ENCODE assay signal across 19 mouse cellular contexts in genomic region chr7:122297627-122298026, GRCm38 (mm10). TPM values are rescaled to one million over a fixed set of nuclear protein-coding genes. Genes with fewer than 3 reads are reported as not detected.
DNase-seq lines count a peak whose midpoint lies in the region; ATAC-seq and TF ChIP-seq lines count a peak whose summit lies in the region.
"Had no signal": no experiment of that assay in that cellular context is flagged by ENCODE, and none has a peak within 500 bp of the region (broad histone marks: within the 10 kb centered on the region; RNA-seq: fewer than 3 reads in every experiment).

No protein-coding gene starts in this region.

- no peak overlapping the region for H3K27ac ChIP-seq in testis, adult 2 months (ENCODE audit: control insufficient read depth, insufficient read depth, low read depth, low read length)
- H3K27ac ChIP-seq: embryonic facial prominence, embryonic 12.5 days; forebrain, embryonic 10.5 days; gastrocnemius, adult 2 months; heart, adult 2 months; hindbrain, postnatal 0 days; kidney, embryonic 15.5 days; limb, embryonic 12.5 days; neural tube, embryonic 12.5 days; stomach, embryonic 15.5 days had no signal

- no peaks in the 10 kb centered on the region for H3K27me3 ChIP-seq in testis, adult 2 months (ENCODE audit: control insufficient read depth, insufficient read depth, low read length)
- H3K27me3 ChIP-seq: embryonic facial prominence, embryonic 12.5 days; kidney, embryonic 15.5 days; limb, embryonic 12.5 days; neural tube, embryonic 12.5 days; stomach, embryonic 15.5 days had no signal

- ATAC-seq in granulocyte monocyte progenitor cell, adult 5-6 weeks (replicated peaks; ENCODE audit: poor library complexity, severe bottlenecking): peak; percentile 81
- ATAC-seq: hindbrain, postnatal 0 days had no signal

- H3K4me1 ChIP-seq in testis, adult 2 months (ENCODE audit: control insufficient read depth, insufficient read depth, low read length): no peaks in the 10 kb centered on the region
- H3K4me1 ChIP-seq: embryonic facial prominence, embryonic 12.5 days; kidney, embryonic 15.5 days; limb, embryonic 12.5 days; neural tube, embryonic 12.5 days; stomach, embryonic 15.5 days had no signal

- peak; percentile 8 for DNase-seq in cerebellum, adult 11 months
- DNase-seq in cerebellum, postnatal 14 days: no peak
- no peak for DNase-seq in testis, postnatal 10 days (ENCODE audit: low spot score)
- no peak for DNase-seq in thymus, adult 18-20 months
- no peak for DNase-seq in adipocyte (ENCODE audit: low spot score)
- DNase-seq in left cerebral cortex, adult 8-10 months (ENCODE audit: low spot score in 2 of 2): no peak
- DNase-seq: gastrocnemius, adult 2 months; heart, adult 2 months; lung, postnatal 4 days; thymus, postnatal 4 days had no signal

- no peaks in the 10 kb centered on the region for H3K36me3 ChIP-seq in testis, adult 2 months (ENCODE audit: control insufficient read depth, insufficient read depth, low read length)
- H3K36me3 ChIP-seq: embryonic facial prominence, embryonic 12.5 days; forebrain, embryonic 10.5 days; kidney, embryonic 15.5 days; limb, embryonic 12.5 days; neural tube, embryonic 12.5 days; stomach, embryonic 15.5 days had no signal

- TF ChIP-seq POLR2A in testis, adult 2 months (IDR thresholded peaks at IDR 0.05; ENCODE audit: control insufficient read depth, low read depth, low read length): no peak

- H3K4me3 ChIP-seq in testis, adult 2 months (ENCODE audit: control insufficient read depth, low read depth, low read length): peak overlapping the region; percentile 11; the same call in 1 of the 2 replicates
- H3K4me3 ChIP-seq: embryonic facial prominence, embryonic 12.5 days; forebrain, embryonic 10.5 days; gastrocnemius, adult 2 months; heart, adult 2 months; kidney, embryonic 15.5 days; limb, embryonic 12.5 days; neural tube, embryonic 12.5 days; stomach, embryonic 15.5 days had no signal

- no peak for TF ChIP-seq CTCF in testis, adult 2 months (IDR thresholded peaks at IDR 0.05; ENCODE audit: control insufficient read depth, insufficient read depth, insufficient replicate concordance, low read depth, low read length)

RNA-seq across cellular contexts. Expression of gene Prkcb, which starts 9.1 kb away (rescaled TPM):
- 3.4 and 4.2 TPM in 2 replicates for polyA plus RNA-seq in testis, adult 2 months (2012; rRNA removed)
- total RNA-seq in granulocyte monocyte progenitor cell, adult 5-6 weeks (2014; fragmentation: Nextera tagmentation): 22.6 and 25.8 TPM in 2 replicates
- total RNA-seq in granulocyte monocyte progenitor cell, adult 5-6 weeks (2017): 21.4 and 27.1 TPM in 2 replicates
- 1,000 to 10,000 TPM in 2 of 4 experiments, 100 to 1,000 TPM in 2; 870 to 1,138 (median 953) TPM for total RNA-seq in left cerebral cortex, adult 8-10 months (2022)

Comparison
In these comparisons a context has a peak if more than half of its experiments do, and no peak if none do; other contexts are left out.
1. RNA of gene Prkcb, which starts 9.1 kb away (total RNA-seq): 870 to 1,138 TPM in left cerebral cortex, adult 8-10 months; 21.4 to 27.1 TPM in granulocyte monocyte progenitor cell, adult 5-6 weeks; every median in the first group is over 10 times any median in the second.